Mouse (Mus musculus) heart, embryonic 11.5 days (tissue): ENCODE measurements around the gene Fgfr3. TPM values are rescaled to one million over a fixed set of nuclear protein-coding genes. Genes with fewer than 3 reads are reported as not detected.
A peak's percentile ranks its signal among the peaks of the same experiment; 100 is the strongest.

ENCODE experiments used
- ATAC-seq: fragments of 200-750 bp; cut with Nextera tagmentation; replicated peaks from 2 replicates; pipeline ENCODE4 v1.8.0; 2017; ENCODE audit warnings: moderate library complexity; ENCODE audit not compliant: insufficient number of reproducible peaks, low FRiP score, low TSS enrichment
- H3K27ac ChIP-seq: fragments of 300-500 bp; sonication (generic); 2 replicates; pipeline ENCODE4 v1.5.1; 2014; ENCODE audit warnings: mild to moderate bottlenecking, low read depth, low read length
- H3K27me3 ChIP-seq: fragments of 300-500 bp; sonication (generic); 2 replicates; pipeline ENCODE4 v1.6.1; 2014; ENCODE audit warnings: mild to moderate bottlenecking, low read length, mixed read lengths; ENCODE audit not compliant: control insufficient read depth, insufficient read depth
- H3K36me3 ChIP-seq: fragments of 300-500 bp; sonication (generic); 2 replicates; pipeline ENCODE4 v1.6.1; 2014; ENCODE audit warnings: mild to moderate bottlenecking, low read length, moderate library complexity, mixed read lengths; ENCODE audit not compliant: control insufficient read depth, insufficient read depth
- H3K4me1 ChIP-seq: fragments of 300-500 bp; sonication (generic); 2 replicates; pipeline ENCODE4 v1.6.1; 2014; ENCODE audit warnings: low read length; ENCODE audit not compliant: control insufficient read depth, insufficient read depth
- H3K4me2 ChIP-seq: fragments of 300-500 bp; sonication (generic); 2 replicates; pipeline ENCODE4 v1.6.1; 2014; ENCODE audit warnings: mild to moderate bottlenecking, moderate library complexity
- H3K4me3 ChIP-seq: fragments of 300-500 bp; sonication (generic); 2 replicates; pipeline ENCODE4 v1.5.1; 2014; ENCODE audit warnings: low read depth, low read length
- H3K9ac ChIP-seq: fragments of 300-500 bp; sonication (generic); 2 replicates; pipeline ENCODE4 v1.6.1; 2014; ENCODE audit warnings: mild to moderate bottlenecking, low read depth, low read length, moderate library complexity
- H3K9me3 ChIP-seq: fragments of 300-500 bp; sonication (generic); replicated peaks from 2 replicates; pipeline ENCODE4 v1.6.1; 2016; ENCODE audit warnings: low read length; ENCODE audit not compliant: control insufficient read depth
- WGBS: fragments of 180-500 bp; shearing (Covaris S2); extraction: QIAGEN DNeasy Blood & Tissue Kit; methylation state at CpG from one replicate; pipeline ENCODE4 v1.1.7; 2014; ENCODE audit not compliant: insufficient replicate concordance; 5-methylcytosine and 5-hydroxymethylcytosine counted together
- polyA plus RNA-seq: library from polyadenylated mRNA; unstranded; fragments of >200 nt; fragmentation: Nextera tagmentation; extraction: Ambion mirVana; gene quantifications from 2 replicates; pipeline ENCODE4 v1.2.1, GENCODE M21; 2014

The Fgfr3 gene
- polyA plus RNA-seq, 1 experiment from 2014 or later, result 4.4 TPM

GRCm38 (mm10) chr5:33684932-33685331 lies 36.5 kb upstream of the Fgfr3 start:
- H3K36me3 ChIP-seq, result no peaks in the 10 kb centered on the region
- no peak overlapping the region for H3K9ac ChIP-seq
- no peak overlapping the region for H3K4me2 ChIP-seq
- no peak overlapping the region for H3K27ac ChIP-seq
- ATAC-seq, result no peak
- no peak overlapping the region for H3K4me3 ChIP-seq
- no peaks in the 10 kb centered on the region for H3K9me3 ChIP-seq
- 90% methylated on average over 4 of the region's 4 CpGs for WGBS
- H3K4me1 ChIP-seq, result peaks cover 29% of the 10 kb centered on the region
- no peaks in the 10 kb centered on the region for H3K27me3 ChIP-seq

- Histone ChIP-seq H3K4me1 (peaks cover 25% of the 10 kb centered on the region), H3K4me3 (no peak overlapping the region), H3K36me3 (no peaks in the 10 kb centered on the region), H3K4me2 (no peak overlapping the region), H3K9ac (no peak overlapping the region), H3K27me3 (no peaks in the 10 kb centered on the region), H3K9me3 (no peaks in the 10 kb centered on the region), H3K27ac (no peak overlapping the region)
- WGBS, result 78% methylated on average over 4 of the region's 4 CpGs
- ATAC-seq, result no peak
These were observed 34.3 kb upstream of the Fgfr3 start for GRCm38 (mm10) chr5:33687142-33687541.

GRCm38 (mm10) chr5:33688278-33689220 lies 32.9 kb upstream of the Fgfr3 start:
- H3K27ac ChIP-seq, result peak overlapping the region; percentile 10; the same call in 1 of the 2 replicates

GRCm38 (mm10) chr5:33689221-33689844 lies 32.1 kb upstream of the Fgfr3 start:
- H3K4me2 ChIP-seq, result no peak overlapping the region
- no peak overlapping the region for H3K27ac ChIP-seq
- ATAC-seq, result peak; percentile 20; the same call in 1 of the 2 replicates
- H3K4me3 ChIP-seq, result no peak overlapping the region
- H3K36me3 ChIP-seq, result no peaks in the 10 kb centered on the region
- no peaks in the 10 kb centered on the region for H3K9me3 ChIP-seq
- peaks cover 9% of the 10 kb centered on the region for H3K27me3 ChIP-seq
- no peak overlapping the region for H3K9ac ChIP-seq
- peaks cover 36% of the 10 kb centered on the region for H3K4me1 ChIP-seq
- 59% methylated on average over 20 of the region's 20 CpGs for WGBS

More at GRCm38 (mm10) chr5:33688278-33689220, 32.9 kb upstream of the Fgfr3 start:
- 53% methylated on average over 14 of the region's 14 CpGs for WGBS
- Histone ChIP-seq H3K4me2 (no peak overlapping the region), H3K9me3 (no peaks in the 10 kb centered on the region), H3K4me1 (peaks cover 36% of the 10 kb centered on the region), H3K4me3 (no peak overlapping the region), H3K36me3 (no peaks in the 10 kb centered on the region), H3K27me3 (peaks cover 6% of the 10 kb centered on the region), H3K9ac (0 out of 2 replicates have a peak overlapping the region, but pooled peaks have one; percentile 34)
- no peak for ATAC-seq

- H3K4me3 ChIP-seq, result no peak overlapping the region
- peaks cover 15% of the 10 kb centered on the region for H3K27me3 ChIP-seq
- ATAC-seq, result no peak
- H3K4me2 ChIP-seq, result no peak overlapping the region
- H3K9me3 ChIP-seq, result no peaks in the 10 kb centered on the region
- peaks cover 38% of the 10 kb centered on the region for H3K4me1 ChIP-seq
- 82% methylated on average over 11 of the region's 11 CpGs for WGBS
- H3K36me3 ChIP-seq, result no peaks in the 10 kb centered on the region
- H3K9ac ChIP-seq, result no peak overlapping the region
- no peak overlapping the region for H3K27ac ChIP-seq
These were observed 31.4 kb upstream of the Fgfr3 start for GRCm38 (mm10) chr5:33689852-33690645.

- no peak for ATAC-seq
These were observed 29.1 kb upstream of the Fgfr3 start for GRCm38 (mm10) chr5:33692393-33692792.

GRCm38 (mm10) chr5:33694461-33694847 lies 27.0 kb upstream of the Fgfr3 start:
- 70% methylated on average over 9 of the region's 9 CpGs for WGBS
- peaks cover 26% of the 10 kb centered on the region for H3K27me3 ChIP-seq
- no peak overlapping the region for H3K9ac ChIP-seq
- H3K4me1 ChIP-seq, result peaks cover 35% of the 10 kb centered on the region
- no peak for ATAC-seq
- H3K4me2 ChIP-seq, result peak overlapping the region; percentile 95; the same call in 1 of the 2 replicates
- no peak overlapping the region for H3K4me3 ChIP-seq
- H3K27ac ChIP-seq, result no peak overlapping the region
- H3K36me3 ChIP-seq, result no peaks in the 10 kb centered on the region
- H3K9me3 ChIP-seq, result no peaks in the 10 kb centered on the region

More at GRCm38 (mm10) chr5:33692393-33692792, 29.1 kb upstream of the Fgfr3 start:
- peak overlapping the region; percentile 64 for H3K9ac ChIP-seq
- H3K4me2 ChIP-seq, result peak overlapping the region; percentile 45
- H3K27me3 ChIP-seq, result peaks cover 23% of the 10 kb centered on the region
- H3K4me1 ChIP-seq, result peaks cover 45% of the 10 kb centered on the region
- no peaks in the 10 kb centered on the region for H3K36me3 ChIP-seq
- no peaks in the 10 kb centered on the region for H3K9me3 ChIP-seq
- H3K4me3 ChIP-seq, result no peak overlapping the region
- H3K27ac ChIP-seq, result peak overlapping the region; percentile 46; the same call in 1 of the 2 replicates
- 6% methylated on average over 24 of the region's 24 CpGs for WGBS
